Mouse (Mus musculus) G1E (cell line): ENCODE measurements around the gene Ccdc151.

Experiments used
- CTCF ChIP-seq: IDR thresholded peaks from 2 replicates; pipeline ENCODE4 v1.5.1; 2012; ENCODE audit warnings: low read depth, low read length, inconsistent platforms, mixed read lengths
- GATA2 ChIP-seq: IDR thresholded peaks from 2 replicates; pipeline ENCODE4 v1.6.1; 2012; ENCODE audit warnings: low read depth, low read length, inconsistent platforms, borderline replicate concordance

DNA sequence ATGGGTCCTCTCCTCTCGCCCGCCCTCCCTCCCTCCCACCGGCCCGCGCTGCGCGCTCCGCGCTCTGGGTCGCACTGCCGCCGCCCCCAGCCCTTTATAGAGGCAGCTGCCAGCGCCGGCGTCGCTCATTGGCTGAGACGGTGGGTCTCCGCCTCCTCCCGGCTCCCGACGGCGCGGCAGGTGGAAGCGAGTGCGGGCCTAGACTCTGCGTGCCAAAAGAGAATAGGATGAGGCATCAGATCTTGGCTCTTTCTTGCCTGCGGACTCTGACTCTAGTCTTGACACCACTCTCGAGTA, 49.5 kb upstream of the Ccdc151 start, which contains the start of gene Elavl3:
- no peak for TF ChIP-seq CTCF
- no peak for TF ChIP-seq GATA2
